Mouse (Mus musculus) T-cell, adult 2 months (primary cell): ENCODE results near the gene Tmem229a.

Experiments used
- DNase-seq: peaks from one replicate; pipeline ENCODE4 v3.0.0; 2022; ENCODE audit warnings: low spot score

The Tmem229a gene

DNA sequence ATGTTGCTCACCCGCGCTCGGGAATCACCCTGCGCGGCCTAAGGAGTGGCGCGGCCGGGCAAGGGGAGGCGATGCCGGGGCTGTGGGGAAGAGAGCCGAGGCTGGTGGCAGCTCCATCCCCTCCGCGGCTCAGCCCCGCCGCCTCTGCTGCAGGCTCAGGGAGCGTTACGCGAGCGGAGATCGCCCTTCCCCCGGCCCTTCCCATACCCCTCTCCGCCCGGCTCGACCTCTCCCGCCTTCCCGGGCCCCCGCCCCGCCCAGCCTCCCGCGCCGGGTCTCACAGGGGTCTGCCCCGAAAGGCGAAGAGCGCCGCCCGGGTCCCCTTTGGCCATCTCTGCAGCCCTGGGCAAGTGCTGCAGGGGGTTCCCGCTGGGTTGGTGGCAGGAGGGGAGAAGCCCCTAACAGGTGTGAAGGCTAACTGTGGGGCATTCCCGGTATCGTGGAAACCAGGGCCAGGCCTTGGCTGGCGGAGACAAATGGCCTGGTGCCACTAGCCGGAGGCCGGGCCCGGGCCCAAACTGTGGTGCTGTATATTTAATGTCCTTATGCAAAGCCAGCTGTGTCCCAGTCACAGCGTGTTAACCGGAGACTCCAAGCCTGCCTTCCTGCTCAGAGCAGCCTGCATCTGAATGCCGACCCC is at the start of gene Tmem229a:
Gene Tmem229a, minus strand, starts transcription at position 352 of the 640 bp plus-strand sequence.
- DNase-seq, result no peak

DNA sequence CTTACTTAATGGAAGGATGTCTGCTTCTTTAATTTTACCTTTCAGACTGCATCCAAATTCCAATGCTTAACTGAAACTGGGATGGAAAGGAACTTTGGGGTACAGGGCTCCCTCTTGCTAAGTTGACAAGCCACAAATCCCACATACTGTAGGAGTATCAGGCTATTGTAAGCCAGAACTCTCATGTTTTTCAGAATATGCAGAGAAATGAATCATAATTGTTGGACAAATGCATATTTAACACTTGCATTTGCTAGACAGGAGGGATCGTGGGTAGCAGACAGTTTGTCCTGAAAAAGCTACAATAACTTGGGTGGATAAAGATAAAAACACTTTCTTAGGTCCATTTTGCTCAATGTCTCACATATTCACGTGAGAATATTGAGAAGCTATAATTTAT is 37.7 kb upstream of the Tmem229a start:
- DNase-seq, result no peak

DNA sequence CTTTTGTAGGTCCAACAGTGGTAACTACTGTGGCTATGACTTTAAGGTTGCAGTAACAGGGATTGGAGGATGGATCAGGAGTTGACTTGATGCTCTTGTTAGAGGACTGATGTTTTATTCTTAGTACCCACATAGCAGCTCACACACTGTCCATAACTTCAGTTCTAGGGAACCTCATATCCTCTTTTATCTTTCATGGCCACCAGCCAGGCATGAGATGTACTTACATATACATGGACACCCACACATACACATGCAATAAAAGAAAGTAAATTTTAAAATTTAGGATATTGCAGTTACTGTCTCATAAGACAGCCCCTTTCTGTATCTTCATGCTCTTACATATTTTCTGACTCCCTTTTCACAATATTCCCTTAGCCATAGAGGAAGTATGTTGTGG is 33.7 kb upstream of the Tmem229a start:
- DNase-seq, result no peak

DNA sequence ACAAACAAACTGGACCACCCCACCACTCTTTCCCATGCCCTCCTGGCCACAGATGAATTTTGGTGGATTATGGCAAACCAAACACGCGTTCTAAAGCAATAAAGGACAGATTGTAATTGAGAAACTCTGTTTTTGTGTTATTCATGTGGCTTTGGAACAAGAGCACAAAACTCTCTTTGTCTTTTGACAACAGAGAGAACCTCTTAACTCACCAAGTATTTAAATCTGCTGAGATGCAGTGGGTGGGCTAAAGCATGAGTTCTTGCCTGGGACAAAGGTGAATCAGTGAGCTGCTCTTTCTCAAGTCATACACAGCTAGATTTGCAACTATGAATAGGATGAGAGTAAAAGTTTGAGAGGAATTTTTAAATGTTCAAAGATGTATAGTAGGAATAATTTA is 20.1 kb upstream of the Tmem229a start:
- no peak for DNase-seq

DNA sequence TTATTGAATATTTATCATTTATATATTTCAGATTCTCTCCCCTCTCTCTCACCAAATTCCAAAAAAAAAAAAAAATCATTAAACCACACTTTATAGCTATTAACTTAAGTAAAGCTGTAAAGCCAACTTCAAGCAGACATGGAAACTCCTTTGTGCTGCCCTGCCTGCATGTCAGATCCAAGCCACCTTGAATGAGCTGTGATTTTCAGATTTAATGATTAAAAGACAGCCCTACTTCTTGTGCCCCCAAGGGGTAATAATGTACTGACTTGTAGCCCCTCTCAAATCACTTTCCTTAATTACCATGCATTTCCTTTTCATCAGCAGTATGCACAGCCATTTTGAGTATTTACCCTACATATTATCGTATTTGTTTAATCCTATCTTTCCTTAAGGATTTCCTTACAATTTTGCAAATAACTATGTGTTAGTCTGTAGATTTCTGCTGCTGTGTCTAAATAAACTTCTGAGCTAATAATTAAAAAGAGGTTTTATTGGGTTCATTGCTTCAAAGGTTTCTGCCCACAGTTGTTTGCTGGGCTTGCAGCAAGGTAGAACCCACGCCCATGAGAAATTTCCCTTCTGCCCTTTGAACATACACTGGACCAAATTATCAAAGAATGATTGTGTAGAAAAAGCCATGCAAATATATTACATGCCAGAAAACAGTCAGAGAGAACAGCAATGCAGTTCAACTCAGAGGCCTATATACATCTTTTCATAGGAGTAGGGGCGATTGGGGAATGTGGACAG is 12.6 kb upstream of the Tmem229a start:
- DNase-seq, result no peak

DNA sequence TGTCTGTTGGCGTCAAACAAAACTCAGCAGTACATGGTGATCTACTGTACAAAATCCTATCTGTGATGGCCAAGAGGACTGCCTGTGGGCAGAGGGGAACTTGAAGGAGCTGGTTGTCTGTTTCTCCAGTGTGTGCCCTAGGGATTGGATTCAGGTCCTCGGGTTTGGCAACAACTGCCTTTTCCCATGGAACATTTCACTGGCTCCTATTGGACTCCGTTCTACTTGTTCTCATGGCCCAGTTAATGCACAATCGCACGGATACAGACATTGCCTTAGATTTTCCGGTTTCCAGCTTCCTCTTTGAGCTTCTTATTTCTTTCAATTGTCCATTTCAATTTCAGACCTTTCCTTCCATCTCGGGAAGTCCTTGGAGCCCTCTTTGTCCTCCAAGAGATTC is 11.6 kb upstream of the Tmem229a start:
- DNase-seq, result no peak

DNA sequence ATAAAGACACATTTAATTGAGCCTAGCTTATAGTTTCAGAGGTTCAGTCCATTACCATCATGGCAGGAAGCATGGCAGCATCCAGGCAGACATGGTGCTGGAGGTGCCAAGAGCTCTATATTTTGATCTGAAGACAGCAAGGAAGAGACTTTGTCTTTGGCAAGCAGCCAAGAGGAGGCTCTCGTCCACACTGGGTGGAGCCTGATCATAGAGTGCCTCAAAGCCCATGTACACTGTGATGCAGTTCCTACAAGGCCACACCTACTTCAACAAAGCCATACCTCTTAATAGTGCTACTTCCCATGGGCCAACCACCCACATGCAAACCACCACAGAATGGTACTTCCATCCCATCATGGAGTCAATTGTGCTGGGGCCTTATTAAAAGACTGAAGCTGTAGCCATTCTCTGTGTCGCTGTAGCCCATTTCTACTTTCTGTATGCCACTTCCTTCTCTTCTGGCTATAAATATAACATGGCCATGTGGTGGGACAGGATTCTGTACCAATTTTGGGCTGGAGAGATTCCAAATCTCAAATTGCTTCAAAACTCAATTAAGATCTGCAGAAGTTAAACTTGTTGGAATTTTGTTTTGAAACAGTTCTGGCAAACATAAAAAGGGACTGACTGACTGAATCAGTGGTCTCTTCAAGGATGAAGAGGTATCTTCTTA is 10.0 kb upstream of the Tmem229a start:
- no peak for DNase-seq

DNA sequence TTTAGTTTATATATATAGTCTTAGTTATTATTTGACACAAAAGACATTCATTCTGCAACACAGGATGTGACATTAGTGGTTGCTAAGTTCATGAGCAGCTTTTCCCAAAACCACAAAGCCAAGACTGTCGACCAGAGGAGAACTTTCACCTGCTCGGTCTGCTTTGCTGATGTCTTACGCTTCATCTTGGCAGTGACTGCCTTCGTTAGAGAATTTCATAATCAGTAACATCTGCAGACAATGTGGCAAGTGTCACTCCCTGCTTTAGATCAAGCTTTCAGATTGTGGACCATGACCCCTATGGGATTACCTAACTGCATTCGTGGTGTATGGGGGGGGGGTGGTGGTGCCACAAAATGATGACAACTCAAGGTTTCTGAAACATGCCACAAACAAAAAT is 7.7 kb upstream of the Tmem229a start:
- no peak for DNase-seq

DNA sequence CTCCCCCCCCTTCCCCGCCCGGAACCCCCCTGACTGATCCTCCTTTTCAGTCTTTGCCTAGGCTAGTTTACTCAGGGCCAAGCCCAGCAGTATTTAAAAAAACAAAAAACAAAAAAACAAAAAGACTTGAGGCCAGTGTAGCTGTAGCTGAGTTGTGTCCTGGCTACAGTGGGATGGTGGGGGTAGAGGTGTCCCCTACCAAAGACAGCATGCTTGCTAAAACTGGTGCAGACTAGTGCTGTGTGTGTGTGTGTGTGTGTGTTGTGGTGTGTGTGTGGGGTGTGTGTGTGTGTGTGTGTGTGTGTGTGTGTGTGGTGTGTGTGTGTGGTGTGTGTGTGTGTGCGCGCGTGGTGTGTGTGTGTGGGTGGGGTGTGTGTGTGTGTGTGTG is 483 bp upstream of the Tmem229a start:
- no peak for DNase-seq

DNA sequence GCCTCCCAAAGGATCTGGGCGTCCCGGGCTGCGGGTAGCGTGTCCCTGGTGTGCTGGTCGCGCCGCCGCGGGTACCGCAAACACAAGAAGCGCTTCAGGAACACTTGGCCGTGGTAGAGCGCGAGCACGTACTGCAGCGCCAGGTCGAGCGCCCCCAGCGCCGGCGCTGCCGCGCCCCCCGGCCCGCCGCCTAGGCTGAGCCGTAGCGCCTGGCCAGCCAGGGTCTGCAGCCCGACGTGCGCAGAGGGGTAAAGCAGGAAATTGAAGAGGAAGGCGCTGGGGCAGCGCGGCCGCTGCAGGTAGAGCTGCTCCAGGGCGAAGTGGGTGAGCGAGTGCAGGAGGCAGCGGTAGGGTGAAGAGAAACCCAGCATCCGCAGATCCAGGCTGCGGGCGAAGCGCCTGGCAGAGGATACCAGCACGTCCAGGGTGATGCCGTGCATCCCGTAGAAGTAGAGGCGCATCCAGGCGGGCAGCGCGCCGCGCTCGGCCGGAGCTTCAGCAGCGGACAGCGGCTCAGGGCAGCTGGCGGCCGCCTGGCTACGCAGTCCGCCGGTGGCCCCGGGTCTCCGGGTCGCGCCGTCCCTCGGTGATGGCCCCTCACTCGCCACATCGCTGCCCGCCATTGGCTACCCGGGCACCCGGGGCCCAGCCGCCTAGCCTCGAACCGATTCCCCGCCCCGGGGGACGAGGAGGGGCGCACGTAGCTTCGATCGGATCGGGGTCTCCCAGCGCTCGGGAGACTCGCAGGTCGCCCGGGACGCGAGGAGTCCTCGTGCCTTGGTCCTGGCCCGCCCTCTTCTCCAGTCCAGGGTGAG is 759 bp downstream of the Tmem229a start:
- no peak for DNase-seq

DNA sequence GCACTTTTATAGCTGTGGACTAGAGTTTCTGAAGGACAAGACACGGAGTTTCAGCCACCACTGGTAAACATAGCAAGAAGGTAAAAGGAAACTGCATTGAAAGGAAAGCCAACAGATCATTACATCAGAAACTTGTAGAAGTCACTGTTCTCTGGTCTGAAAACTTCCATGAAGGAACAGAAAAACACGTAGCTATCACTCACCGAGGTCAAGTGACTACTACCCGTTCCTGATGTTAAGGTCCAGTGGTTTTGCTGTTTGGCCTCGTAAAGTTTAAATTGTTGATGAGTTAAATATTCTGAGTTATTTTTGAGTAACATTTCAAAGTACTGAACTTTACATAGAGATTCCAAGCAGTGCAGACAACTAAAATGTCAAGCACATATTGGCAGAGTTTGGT is 2.0 kb downstream of the Tmem229a start:
- DNase-seq, result no peak

DNA sequence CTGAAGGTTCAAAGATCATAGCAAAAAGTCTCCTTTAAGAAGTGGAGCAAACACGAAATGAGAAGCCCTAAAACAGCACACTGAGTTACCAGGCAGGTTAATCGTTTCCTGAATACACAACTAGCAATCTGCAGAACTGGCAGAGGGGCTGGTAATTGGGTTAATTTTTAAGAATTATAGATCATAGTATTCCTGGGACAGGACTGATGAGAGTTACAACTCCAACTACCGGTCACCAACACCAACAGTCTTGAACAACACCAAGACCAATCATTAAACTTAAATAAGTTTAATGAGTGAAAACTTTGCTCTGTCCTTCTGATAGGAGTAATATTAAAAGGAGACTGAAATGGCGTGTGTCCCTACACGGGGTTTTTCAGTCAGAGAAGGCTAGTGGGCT is 3.8 kb downstream of the Tmem229a start:
- no peak for DNase-seq

DNA sequence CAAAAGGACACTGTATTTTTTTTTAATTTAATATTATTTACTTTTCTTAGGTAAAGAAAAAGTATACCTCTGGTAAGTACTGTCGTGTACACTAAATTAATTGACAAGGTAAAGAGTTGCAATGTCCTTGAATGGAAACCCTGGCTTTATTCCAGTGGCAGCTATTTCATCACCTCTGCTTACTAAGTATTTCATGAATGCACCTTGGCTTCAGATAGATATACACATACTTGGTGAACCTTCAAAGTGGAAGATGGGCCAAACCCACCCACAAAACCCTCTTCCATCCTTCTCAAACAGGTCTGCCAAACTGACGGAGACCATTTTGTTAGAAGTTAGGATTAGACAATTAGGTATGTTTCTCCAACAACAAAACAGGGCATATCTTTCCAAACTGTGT is 5.4 kb downstream of the Tmem229a start:
- no peak for DNase-seq

DNA sequence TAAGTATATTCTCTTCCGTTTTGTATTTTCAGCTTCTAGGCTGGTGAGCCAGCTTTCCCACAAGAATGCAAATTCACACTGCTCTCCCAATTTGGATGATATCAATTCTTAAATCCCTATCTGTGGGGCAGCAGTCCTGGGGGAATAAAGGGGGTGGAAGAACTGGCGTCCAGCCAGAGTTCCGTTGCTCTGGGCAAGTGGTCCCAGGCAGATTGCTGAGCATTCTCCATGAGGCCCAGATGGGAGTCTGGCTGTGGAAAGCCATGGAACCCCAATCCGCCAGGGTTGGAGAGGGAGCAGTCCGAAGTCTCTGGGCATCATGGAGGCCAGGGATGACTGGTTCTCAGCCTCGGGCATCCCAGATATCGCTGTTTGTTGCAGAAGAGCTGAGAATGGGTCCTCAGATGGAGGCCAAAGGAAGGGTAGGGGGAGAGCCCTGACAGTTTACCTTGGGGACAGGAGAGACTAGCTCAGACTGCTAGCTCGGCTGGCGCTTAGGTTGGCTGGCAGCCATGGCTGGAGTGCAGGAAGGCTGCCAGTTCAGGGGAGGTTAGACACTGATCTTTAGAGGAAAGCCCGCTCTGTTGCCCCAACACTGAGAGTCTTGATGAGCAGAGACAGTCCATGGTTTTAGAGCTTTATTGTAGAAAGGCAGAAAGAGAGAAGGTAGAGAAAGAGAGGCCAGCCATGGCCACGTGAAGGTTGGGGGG is 30.9 kb downstream of the Tmem229a start:
- no peak for DNase-seq

DNA sequence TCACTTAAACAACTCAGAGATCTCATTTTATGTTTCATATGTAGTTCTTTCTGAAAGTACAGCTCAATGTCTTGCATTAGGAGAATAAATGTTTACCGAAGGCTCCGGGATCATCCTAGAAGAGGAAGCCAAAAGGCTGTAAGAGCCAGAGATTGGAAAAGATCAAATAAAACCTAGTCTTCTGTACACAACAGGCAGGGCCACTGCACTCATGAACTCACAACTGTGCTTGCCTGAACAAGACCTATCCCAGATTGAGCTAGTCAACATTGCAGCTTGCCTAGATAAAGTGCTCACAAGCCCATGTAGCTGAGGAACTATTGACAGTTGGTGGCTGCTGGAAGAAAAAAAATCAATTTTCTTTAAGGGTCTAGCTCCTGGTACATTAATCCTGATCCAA is 42.5 kb downstream of the Tmem229a start:
- no peak for DNase-seq

DNA sequence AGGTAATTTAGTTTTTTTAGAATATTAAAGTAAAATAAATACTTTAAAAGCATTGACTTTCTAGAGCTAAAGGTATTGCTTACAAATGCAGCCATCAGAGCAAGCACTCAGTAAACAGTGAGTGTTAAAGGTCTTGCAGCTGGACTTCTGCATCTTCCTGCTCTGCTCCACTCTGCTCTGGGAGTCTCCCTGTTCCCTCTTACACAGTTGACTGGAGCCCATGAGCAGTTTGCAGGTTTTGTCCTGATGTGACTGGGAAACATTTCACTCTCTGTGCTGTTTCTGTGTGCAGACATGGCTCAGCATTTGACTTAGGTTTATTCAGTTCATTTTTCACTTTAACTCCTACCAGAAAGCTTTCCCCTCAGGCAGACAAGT is 45.4 kb downstream of the Tmem229a start:
- DNase-seq, result no peak

DNA sequence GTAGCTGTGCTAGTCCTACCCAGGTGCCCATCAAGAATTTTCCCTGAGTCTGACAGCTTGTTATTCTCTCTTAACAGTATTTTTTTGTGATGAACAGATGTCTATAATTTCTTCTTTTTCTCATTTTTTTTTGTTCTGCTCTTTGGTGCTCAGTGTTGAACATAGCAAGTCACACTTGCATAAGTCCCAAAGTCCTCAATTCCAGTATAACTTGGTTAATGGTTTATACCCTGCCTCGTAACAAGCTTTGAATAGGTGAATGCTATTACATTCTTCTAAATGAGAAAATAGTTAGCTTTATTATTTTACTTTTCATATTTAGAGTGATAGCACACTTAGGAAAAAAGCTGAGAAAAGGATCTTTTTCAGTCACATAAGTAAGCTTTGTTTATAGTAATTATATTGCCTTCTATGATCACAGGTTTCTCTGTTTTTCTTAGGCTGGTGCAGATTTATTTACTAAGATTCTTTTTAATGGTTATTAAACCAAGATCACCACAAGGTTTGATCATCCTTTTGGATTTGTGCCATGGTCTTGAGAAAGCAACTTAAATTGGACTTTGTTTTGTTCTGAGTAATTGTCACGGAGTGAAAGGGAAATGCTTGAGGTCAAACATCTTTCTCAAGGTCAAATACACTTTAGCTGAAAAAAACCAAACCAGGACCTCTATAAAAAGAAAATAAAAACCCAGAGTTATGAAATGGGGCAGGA is 45.9 kb downstream of the Tmem229a start:
- DNase-seq, result no peak

DNA sequence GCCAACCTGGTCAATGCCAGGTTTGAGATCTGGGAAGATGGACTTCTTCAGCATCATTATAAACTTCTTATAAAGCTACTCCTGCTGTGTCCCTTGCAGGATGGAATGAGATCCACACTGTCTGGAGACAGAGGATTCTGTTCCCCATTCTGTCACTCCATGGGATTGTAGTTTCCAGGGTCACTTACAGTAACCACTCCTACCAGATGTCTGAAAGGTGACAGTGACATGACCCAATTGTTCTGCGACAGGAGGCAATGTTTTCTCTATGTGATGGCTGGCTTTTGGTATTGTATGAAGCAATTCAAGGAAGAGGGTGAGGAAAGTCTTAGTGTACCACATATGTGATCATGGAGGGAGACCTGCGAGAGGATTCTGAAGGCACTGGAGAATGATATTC is 48.3 kb downstream of the Tmem229a start:
- no peak for DNase-seq

DNA sequence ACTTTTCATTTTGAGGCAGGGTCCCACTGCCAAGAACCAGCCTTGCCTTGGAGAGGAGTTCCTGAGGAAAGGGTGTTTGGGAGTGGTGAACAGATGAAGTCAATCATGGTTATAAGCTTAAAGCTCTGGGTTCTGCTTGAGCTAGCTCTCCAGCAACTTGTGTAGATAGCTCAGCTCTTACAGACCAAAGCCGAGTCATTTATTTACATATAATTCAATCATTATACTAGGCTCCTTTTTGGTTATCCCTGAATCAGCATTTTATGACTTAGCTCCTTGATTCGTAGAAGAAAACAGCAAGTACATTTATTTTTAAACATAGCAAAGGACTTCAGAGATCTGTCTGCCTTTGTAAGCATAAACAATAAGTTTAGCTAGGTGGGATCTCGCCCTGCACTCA is 51.0 kb downstream of the Tmem229a start:
- no peak for DNase-seq
